Mouse (Mus musculus) WW6 (cell line): ENCODE data around the gene Rpgrip1.

Experiments used
- DNase-seq: peaks from one replicate; pipeline ENCODE4 v3.0.0-alpha.2; 2013; ENCODE audit warnings: low read depth, low spot score

Rpgrip1 gene

GRCm38 (mm10) chr14:52197156-52197878 is 86.8 kb downstream of the Rpgrip1 start, which contains the start of gene Supt16:
Gene Supt16 (minus strand): TSS chr14:52197416.
- DNase-seq = peak; percentile 84

GRCm38 (mm10) chr14:52198141-52198540 is 87.6 kb downstream of the Rpgrip1 start:
- no peak for DNase-seq

- DNase-seq = no peak
Measured at GRCm38 (mm10) chr14:52199412-52199811, 88.9 kb downstream of the Rpgrip1 start.
